Mouse (Mus musculus) thymus, postnatal 0 days (tissue): ENCODE measurements around the gene Gm20532. TPM values are rescaled to one million over a fixed set of nuclear protein-coding genes. Genes with fewer than 3 reads are reported as not detected.

Source experiments
- DNase-seq: peaks from one replicate; pipeline ENCODE4 v3.0.0-alpha.2; 2015; ENCODE audit warnings: low spot score
- polyA plus RNA-seq: library from polyadenylated mRNA; unstranded; fragments of >200 nt; fragmentation: Nextera tagmentation; extraction: Ambion mirVana; gene quantifications from 2 replicates; pipeline ENCODE4 v1.2.1, GENCODE M21; 2015

The Gm20532 gene
- polyA plus RNA-seq, 1 experiment from 2014 or later: not detected

DNA sequence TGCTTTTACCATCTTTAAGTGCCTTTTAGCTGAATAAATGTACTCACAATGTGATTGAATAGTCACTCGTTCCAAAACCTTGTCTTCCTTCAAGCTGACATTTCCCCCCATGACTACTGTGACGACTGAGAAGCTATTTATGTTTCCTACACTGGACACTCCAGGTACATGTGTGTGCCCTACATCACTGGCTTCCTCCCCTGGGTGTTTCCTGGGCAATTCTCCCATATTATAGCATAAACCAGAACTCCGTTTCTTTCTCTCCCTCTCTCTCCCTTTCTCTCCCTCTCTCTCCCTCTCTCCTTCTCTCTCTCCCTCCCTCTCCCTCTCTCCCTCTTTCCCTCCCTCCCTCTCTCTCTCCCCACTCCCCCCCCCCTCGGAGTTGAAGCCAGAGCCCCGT, 12.6 kb upstream of the Gm20532 start:
- no peak for DNase-seq

GRCm38 (mm10) chr2:26574862-26575261, 11.6 kb upstream of the Gm20532 start:
- DNase-seq: no peak

DNA sequence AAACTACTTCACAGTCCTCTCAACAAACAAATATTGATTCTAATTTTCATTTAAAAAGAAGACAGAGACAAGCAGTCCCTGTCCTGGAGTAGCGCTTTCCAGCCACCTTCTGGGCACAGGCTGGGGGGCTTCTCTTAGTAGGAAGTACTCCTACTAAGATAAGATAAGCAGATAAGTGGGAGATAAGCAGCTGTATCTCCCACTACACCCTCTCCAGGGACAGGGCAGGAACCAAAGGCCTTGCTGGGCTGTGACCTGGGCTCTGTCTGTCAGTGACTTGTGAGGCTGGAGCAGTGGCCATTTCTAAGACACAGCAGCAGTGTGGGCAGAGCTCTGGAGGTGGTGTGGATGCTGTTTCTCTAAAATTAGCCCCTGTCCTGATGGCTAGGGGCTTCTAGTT, 11.1 kb upstream of the Gm20532 start:
- no peak for DNase-seq

- no peak for DNase-seq
Measured at GRCm38 (mm10) chr2:26575865-26576264, 10.6 kb upstream of the Gm20532 start.

DNA sequence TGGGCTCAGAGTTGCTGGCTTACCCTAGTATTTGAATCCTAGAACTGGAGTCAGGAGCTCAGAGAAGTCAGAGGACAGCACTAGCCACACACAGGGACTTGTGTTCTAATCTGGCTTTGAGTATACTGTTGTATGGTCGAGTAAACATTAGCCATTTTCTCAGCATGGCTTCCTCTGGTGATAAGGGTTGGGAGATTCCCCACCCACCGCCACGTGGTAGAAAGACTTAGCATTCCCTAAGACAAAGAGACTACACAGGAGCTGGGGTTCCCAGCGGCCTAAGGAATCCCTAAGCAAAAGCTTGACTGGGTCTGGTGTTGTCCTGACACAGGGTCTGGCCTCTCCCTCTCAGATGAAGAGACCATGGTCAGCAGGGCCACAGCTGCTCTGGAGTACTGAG, 10.0 kb upstream of the Gm20532 start:
- DNase-seq: no peak

GRCm38 (mm10) chr2:26578369-26578768, 8.1 kb upstream of the Gm20532 start:
- DNase-seq: peak; percentile 52

- no peak for DNase-seq
Measured at GRCm38 (mm10) chr2:26579714-26580113, 6.7 kb upstream of the Gm20532 start, which contains the start of gene Egfl7. TSS of gene Egfl7 (plus strand) at chr2:26580014.

DNA sequence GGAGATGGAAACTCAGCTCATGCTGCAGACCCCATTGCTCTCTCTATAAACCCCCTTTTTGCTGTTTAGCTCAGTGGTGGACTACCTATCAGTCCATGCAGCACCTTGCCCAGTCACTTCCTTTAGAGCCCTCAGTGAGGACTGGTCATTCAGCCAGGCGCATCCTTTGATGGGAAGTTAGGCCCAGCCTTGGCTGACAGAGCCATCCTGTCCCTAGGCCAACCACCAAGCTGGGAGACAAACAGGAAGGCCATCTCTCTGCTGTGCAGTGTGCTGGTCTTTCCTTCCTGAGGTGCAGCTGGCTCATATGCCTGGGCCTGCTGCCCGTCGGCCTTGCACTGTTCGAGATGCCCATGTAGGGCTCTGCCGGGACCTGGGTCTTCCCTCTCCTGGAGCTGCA, 5.7 kb upstream of the Gm20532 start:
- DNase-seq: no peak

- no peak for DNase-seq
Measured at GRCm38 (mm10) chr2:26582203-26582602, 4.2 kb upstream of the Gm20532 start.

- no peak for DNase-seq
Measured at GRCm38 (mm10) chr2:26582741-26583140, 3.7 kb upstream of the Gm20532 start.

- DNase-seq: no peak
Measured at GRCm38 (mm10) chr2:26583640-26584039, 2.8 kb upstream of the Gm20532 start.

DNA sequence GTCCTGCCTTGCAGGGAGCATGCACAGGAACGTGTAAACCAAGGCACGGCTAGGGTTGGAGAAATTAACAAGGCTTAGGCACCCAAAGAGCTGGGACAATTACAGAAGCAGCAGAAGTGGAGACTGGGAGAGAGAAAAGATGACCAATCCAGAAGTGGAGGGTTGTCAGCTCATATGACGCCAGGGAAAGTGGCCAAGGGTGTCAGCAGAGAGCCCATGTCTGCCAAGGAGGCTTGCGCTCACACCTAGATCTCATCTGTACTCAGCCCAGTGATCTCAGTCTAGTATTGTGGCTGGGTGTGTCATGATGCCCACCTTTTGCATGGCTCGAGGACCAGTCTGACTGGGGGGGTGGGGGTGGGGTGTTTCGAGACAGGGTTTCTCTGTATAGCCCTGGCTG, 726 bp upstream of the Gm20532 start:
- DNase-seq: no peak

GRCm38 (mm10) chr2:26587044-26587405, 586 bp downstream of the Gm20532 start:
- DNase-seq: peak; percentile 60

- DNase-seq: no peak
Measured at GRCm38 (mm10) chr2:26588573-26588972, 2.1 kb downstream of the Gm20532 start.

DNA sequence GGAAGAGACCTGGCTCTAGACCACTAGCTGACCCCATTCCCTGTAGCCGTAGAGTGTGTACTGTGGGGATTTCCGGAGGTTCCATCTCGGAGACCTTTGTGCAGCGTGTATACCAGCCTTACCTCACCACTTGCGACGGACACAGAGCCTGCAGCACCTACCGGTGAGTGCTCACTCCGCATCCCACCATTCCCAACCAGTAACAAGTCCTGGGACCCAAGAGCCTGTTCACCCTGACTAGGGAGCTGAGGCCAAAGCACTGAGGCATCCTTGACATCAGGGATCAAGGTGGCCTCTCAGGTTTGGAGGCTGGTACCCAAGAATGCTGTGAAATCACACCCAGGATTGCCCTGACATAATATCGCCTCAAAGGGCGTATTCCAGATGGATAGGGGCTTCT, 2.8 kb downstream of the Gm20532 start:
- DNase-seq: no peak

- DNase-seq: no peak
Measured at GRCm38 (mm10) chr2:26590282-26590681, 3.8 kb downstream of the Gm20532 start.

DNA sequence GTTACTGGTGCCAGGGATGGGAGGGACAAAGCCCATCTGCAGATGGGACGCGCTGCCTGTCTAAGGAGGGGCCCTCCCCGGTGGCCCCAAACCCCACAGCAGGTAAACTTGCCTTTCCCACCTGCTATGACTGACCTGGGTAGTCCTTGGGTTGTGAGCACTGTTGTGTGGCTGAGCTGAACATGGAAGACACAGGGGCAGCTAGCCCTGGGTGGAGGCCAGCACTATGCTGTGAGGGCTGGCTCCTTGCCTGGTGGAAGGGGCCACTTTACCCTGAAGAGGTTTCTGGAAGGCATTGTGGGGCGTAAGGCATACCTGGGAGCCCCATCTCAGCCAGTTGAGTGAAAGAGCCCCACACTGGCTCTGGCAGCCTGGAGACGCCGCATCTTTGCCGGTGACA, 4.5 kb downstream of the Gm20532 start:
- no peak for DNase-seq

- no peak for DNase-seq
Measured at GRCm38 (mm10) chr2:26591416-26591815, 5.0 kb downstream of the Gm20532 start.

DNA sequence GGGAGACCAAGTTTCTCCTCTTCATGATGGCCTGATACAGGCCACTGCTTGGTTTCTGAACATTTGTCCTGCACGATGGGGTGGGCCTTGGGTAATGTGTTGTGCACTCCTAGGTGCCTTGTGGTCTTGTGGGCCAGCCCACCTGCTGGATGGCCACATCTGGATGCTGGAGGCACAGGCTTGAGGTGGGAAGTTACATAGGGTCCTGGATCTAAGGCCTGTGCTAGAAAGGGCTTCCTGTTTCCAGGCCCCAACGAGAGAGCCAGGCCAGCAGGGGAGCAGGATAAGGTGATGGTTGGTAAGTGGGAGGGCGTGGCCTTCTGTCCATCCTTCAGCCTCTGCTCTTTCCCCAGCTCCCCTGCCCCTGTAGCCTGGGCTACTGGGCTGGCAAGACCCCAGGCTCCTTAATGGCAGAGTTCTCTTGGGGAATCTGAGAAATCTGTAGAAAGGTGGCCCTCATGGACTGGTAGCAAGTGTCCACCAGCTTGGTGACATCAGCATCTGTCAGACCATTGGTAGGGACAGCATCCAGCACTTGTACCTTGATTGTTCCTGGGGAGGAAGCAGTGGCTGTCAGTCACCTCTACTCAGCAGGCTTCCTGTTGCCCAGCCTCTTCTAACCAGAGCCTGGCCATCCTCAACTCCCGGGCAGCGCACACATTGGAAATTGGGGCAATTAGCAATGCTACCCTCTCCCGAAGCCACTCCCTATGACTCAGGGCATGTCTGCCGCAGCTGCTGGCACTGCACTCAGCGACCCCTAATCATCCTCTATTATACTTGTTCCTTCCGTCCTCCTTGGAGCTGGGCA, 7.0 kb downstream of the Gm20532 start:
- DNase-seq: no peak

DNA sequence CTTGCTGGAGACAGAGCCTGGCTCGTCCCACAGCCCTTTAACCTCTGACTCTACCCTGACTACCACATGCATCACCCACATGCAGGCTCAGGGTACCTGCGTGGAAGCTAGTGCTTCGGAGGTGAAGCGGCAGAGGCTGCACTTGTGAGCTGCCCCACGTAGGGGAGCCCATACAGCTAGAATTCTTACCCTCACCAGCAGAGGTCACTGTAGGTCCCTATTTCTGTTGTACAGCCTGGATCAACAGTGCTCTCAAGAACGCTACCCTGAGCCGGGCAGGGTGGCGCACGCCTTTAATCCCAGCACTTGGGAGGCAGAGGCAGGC, 7.5 kb downstream of the Gm20532 start:
- peak; percentile 82 for DNase-seq

DNA sequence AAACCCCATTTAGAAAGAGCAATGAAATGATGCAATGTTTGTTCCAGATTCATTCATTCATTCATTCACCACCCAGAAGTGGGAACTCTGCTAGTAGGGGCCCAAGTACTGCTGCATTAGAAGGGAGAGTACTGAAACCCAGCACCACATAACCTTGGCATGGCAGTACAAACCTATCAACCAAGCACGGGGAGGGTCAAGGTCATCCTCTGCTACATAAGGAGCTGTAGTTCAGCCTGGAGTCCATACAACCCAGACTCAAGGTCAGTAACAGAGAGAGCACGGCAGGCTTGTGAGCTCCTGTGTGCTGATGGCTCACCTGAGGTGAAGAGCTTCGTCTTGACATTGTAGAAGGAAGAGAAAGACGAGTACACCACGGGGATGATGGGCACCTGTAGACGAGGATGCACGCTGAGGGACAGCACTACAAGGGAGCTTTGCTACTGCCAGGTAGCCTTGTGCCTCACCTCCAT, 8.1 kb downstream of the Gm20532 start:
- DNase-seq: no peak

- DNase-seq: no peak
Measured at GRCm38 (mm10) chr2:26594934-26595724, 8.7 kb downstream of the Gm20532 start.
